Mouse (Mus musculus) G1E (cell line): ENCODE results near the gene Filip1l. TPM values are rescaled to one million over a fixed set of nuclear protein-coding genes. Genes with fewer than 3 reads are reported as not detected.

ENCODE experiments used
- ATAC-seq: 2 replicates; pipeline ENCODE4 v1.8.0; 2016; ENCODE audit warnings: mild to moderate bottlenecking; ENCODE audit not compliant: insufficient number of reproducible peaks, poor library complexity, low FRiP score, severe bottlenecking; ENCODE audit errors: extremely low read depth
- DNase-seq: peaks from one replicate; pipeline ENCODE4 v3.0.0; 2012; ENCODE audit warnings: low spot score
- H3K27me3 ChIP-seq: 2 replicates; pipeline ENCODE4 v1.6.1; 2012; ENCODE audit warnings: mild to moderate bottlenecking, low read length, inconsistent platforms; ENCODE audit not compliant: insufficient read depth
- H3K36me3 ChIP-seq: replicated peaks from 2 replicates; pipeline ENCODE3; 2012; ENCODE audit warnings: mild to moderate bottlenecking, inconsistent platforms
- H3K4me1 ChIP-seq: 2 replicates; pipeline ENCODE4 v1.6.1; 2012; ENCODE audit warnings: low read depth, low read length, inconsistent platforms, mixed read lengths; ENCODE audit not compliant: insufficient read depth
- H3K4me3 ChIP-seq: 2 replicates; pipeline ENCODE4 v1.5.1; 2012; ENCODE audit warnings: low read depth, mild to moderate bottlenecking, inconsistent platforms, low read length, moderate library complexity, mixed read lengths
- H3K9me3 ChIP-seq: replicated peaks from 2 replicates; pipeline ENCODE4 v1.6.1; 2012; ENCODE audit warnings: inconsistent platforms
- CTCF ChIP-seq: IDR thresholded peaks from 2 replicates; pipeline ENCODE4 v1.5.1; 2012; ENCODE audit warnings: low read depth, low read length, inconsistent platforms, mixed read lengths
- GATA1 ChIP-seq: IDR thresholded peaks from 2 replicates; pipeline ENCODE4 v1.6.1; 2012; ENCODE audit warnings: borderline replicate concordance, low read length, inconsistent platforms, mixed read lengths
- GATA2 ChIP-seq: IDR thresholded peaks from 2 replicates; pipeline ENCODE4 v1.6.1; 2012; ENCODE audit warnings: low read depth, low read length, inconsistent platforms, borderline replicate concordance
- POLR2AphosphoS5 ChIP-seq: IDR thresholded peaks from 2 replicates; pipeline ENCODE4 v1.6.1; 2012; ENCODE audit warnings: low read depth, low read length, inconsistent platforms; ENCODE audit not compliant: insufficient replicate concordance
- TAL1 ChIP-seq: conservative IDR thresholded peaks from 2 replicates; pipeline ENCODE4 v1.6.1; 2012; ENCODE audit warnings: low read depth, low read length, inconsistent platforms, mixed read lengths
- polyA plus RNA-seq: library from polyadenylated mRNA; stranded (reverse); fragments of >175 nt; gene quantifications from 2 replicates; pipeline ENCODE4 v1.2.3, GENCODE M21; 2012
- total RNA-seq, 2 experiments: library from RNA; stranded (forward) in 1 of 2; stranded (reverse) in 1 of 2; fragments of 200-1000 nt in 1 of 2; fragments of >200 nt in 1 of 2; fragmentation: Nextera tagmentation in 1 of 2; gene quantifications; 2 replicates each; pipeline ENCODE4 v1.2.3; 2014 to 2017

Filip1l gene
- total and polyA plus RNA-seq, 3 experiments = 0.01 to 0.22 TPM; not detected in 1

- no peak for TF ChIP-seq GATA2
- no peak for TF ChIP-seq TAL1
- TF ChIP-seq CTCF = no peak
- ATAC-seq = no peak
- Histone ChIP-seq H3K36me3 (peaks cover 12% of the 10 kb centered on the region), H3K27me3 (no peaks in the 10 kb centered on the region), H3K4me1 (no peaks in the 10 kb centered on the region), H3K9me3 (no peaks in the 10 kb centered on the region), H3K4me3 (no peak overlapping the region)
- DNase-seq = no peak
Observed at GRCm38 (mm10) chr16:57575764-57576388, 223.0 kb downstream of the Filip1l start.

- H3K36me3 ChIP-seq = peaks cover 9% of the 10 kb centered on the region
- ATAC-seq = no peak
- no peak overlapping the region for H3K4me3 ChIP-seq
- no peaks in the 10 kb centered on the region for H3K27me3 ChIP-seq
- no peaks in the 10 kb centered on the region for H3K9me3 ChIP-seq
- DNase-seq = no peak
- TF ChIP-seq TAL1 = no peak
- no peak for TF ChIP-seq CTCF
- no peak for TF ChIP-seq POLR2AphosphoS5
- TF ChIP-seq GATA2 = no peak
- H3K4me1 ChIP-seq = no peaks in the 10 kb centered on the region
Observed at GRCm38 (mm10) chr16:57577519-57577918, 224.6 kb downstream of the Filip1l start.

GRCm38 (mm10) chr16:57580041-57580440, 227.1 kb downstream of the Filip1l start:
- Histone ChIP-seq H3K4me1 (peaks cover 4% of the 10 kb centered on the region), H3K4me3 (no peak overlapping the region), H3K9me3 (no peaks in the 10 kb centered on the region), H3K27me3 (no peaks in the 10 kb centered on the region), H3K36me3 (peaks cover 11% of the 10 kb centered on the region)
- DNase-seq (no peak), ATAC-seq (no peak)
- TF ChIP-seq GATA1 (no peak), CTCF (no peak), TAL1 (no peak), POLR2AphosphoS5 (no peak), GATA2 (no peak)

GRCm38 (mm10) chr16:57582008-57582407, 229.1 kb downstream of the Filip1l start:
- no peak for DNase-seq
- Histone ChIP-seq H3K9me3 (no peaks in the 10 kb centered on the region), H3K36me3 (peaks cover 6% of the 10 kb centered on the region), H3K27me3 (no peaks in the 10 kb centered on the region), H3K4me3 (no peak overlapping the region), H3K4me1 (peaks cover 10% of the 10 kb centered on the region)
- ATAC-seq = no peak
- TF ChIP-seq POLR2AphosphoS5 (no peak), TAL1 (no peak), GATA1 (no peak), GATA2 (no peak)

- H3K36me3 ChIP-seq = peaks cover 4% of the 10 kb centered on the region
- no peak overlapping the region for H3K4me3 ChIP-seq
- peaks cover 10% of the 10 kb centered on the region for H3K4me1 ChIP-seq
- ATAC-seq (no peak), DNase-seq (no peak)
- TF ChIP-seq GATA1 (no peak), CTCF (no peak), POLR2AphosphoS5 (no peak), GATA2 (no peak), TAL1 (no peak)
- H3K9me3 ChIP-seq = no peaks in the 10 kb centered on the region
- no peaks in the 10 kb centered on the region for H3K27me3 ChIP-seq
Observed at GRCm38 (mm10) chr16:57585201-57585600, 232.3 kb downstream of the Filip1l start.

GRCm38 (mm10) chr16:57593422-57594157, 240.7 kb downstream of the Filip1l start:
- H3K9me3 ChIP-seq = no peaks in the 10 kb centered on the region
- peak; percentile 53; the same call in 1 of the 2 replicates for TF ChIP-seq CTCF
- no peak for TF ChIP-seq TAL1
- no peak for TF ChIP-seq GATA1
- no peak for TF ChIP-seq GATA2
- no peak overlapping the region for H3K4me3 ChIP-seq
- ATAC-seq = no peak
- peak; percentile 37 for DNase-seq
- no peaks in the 10 kb centered on the region for H3K4me1 ChIP-seq
- no peaks in the 10 kb centered on the region for H3K27me3 ChIP-seq
- peaks cover 7% of the 10 kb centered on the region for H3K36me3 ChIP-seq
